Mouse (Mus musculus): Measurements from ENCODE around the gene Olfr95. TPM values are rescaled to one million over a fixed set of nuclear protein-coding genes. Genes with fewer than 3 reads are reported as not detected.
A peak's percentile ranks its signal among the peaks of the same experiment; 100 is the strongest.

Olfr95 gene
- polyA plus RNA-seq, 1 experiment from 2014 or later, result not detected

GRCm38 (mm10) chr17:37200894-37201293, 12.0 kb downstream of the Olfr95 start, which contains the start of gene Olfr94:
Gene Olfr94, minus strand, starts transcription at chr17:37200994.
- 82% methylated on average over 2 of the region's 2 CpGs for WGBS
- peaks cover 29% of the 10 kb centered on the region for H3K27me3 ChIP-seq (replicated peaks)
- no peaks in the 10 kb centered on the region for H3K36me3 ChIP-seq
- H3K9ac ChIP-seq, result no peak within 1 kb of the TSS
- H3K4me3 ChIP-seq (replicated peaks), result no peak within 1 kb of the TSS
- H3K9me3 ChIP-seq, result no peaks in the 10 kb centered on the region
- H3K27ac ChIP-seq, result no peak within 1 kb of the TSS
- H3K4me2 ChIP-seq, result no peak within 1 kb of the TSS
- no peak for ATAC-seq (ENCODE audit: insufficient read depth, low FRiP score, low read depth)
- H3K4me1 ChIP-seq, result peaks cover 9% of the 10 kb centered on the region; the same call in 1 of the 2 replicates

DNA sequence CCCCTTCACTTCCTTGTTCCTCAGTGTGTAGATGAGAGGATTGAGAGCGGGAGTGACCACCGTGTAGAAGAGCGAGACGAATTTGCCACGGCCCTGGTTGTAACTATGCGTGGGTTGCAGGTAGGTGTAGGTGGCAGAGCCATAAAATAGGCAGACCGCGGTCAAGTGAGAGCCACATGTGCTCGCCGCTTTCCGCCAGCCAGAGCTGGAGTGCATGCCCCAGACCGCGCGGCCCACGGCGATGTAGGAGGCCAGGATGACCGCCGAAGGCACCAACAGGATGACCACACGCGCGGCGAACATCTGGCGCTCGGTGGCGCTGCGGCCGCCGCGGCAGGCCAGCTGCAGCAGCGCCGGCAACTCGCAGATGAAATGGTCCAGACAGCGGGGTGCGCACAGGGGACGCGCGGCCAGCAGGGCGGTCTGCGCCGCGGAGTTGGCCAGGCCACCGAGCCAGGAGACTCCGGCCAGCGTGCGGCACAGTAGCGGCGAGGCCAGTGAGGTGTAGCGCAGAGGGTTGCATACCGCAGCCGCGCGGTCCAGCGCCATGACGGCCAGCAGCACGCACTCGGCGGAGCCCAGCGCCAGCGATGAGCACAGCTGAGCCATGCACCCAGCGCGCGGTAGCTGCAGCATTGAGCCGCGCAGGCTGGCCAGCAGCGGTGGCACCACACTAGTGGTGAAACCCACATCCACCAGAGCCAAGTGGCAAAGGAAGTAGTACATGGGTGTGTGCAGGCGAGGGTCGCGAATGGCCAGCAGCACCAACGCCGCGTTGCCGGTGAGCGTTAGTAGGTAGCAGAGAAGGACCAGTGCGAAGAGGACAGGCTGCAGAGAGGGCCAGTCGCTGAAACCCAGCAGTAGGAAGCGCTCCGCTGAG, 15.8 kb downstream of the Olfr95 start:
- Histone ChIP-seq H3K27ac (no peak overlapping the region), H3K36me3 (no peaks in the 10 kb centered on the region), H3K9ac (no peak overlapping the region), H3K4me3 (replicated peaks) (peak overlapping the region; percentile 51), H3K9me3 (no peaks in the 10 kb centered on the region), H3K4me2 (peak overlapping the region; percentile 98), H3K4me1 (peaks cover 9% of the 10 kb centered on the region; the same call in 1 of the 2 replicates), H3K27me3 (replicated peaks) (peaks cover 29% of the 10 kb centered on the region)
- WGBS, result under 1% methylated on average over 77 of the region's 77 CpGs
- peak; percentile 65; the same call in 1 of the 2 replicates for ATAC-seq (ENCODE audit: insufficient read depth, low FRiP score, low read depth)

GRCm38 (mm10) chr17:37194782-37195181, 18.1 kb downstream of the Olfr95 start:
- peaks cover 9% of the 10 kb centered on the region; the same call in 1 of the 2 replicates for H3K4me1 ChIP-seq
- H3K9me3 ChIP-seq, result no peaks in the 10 kb centered on the region
- WGBS, result 74% methylated on average over 5 of the region's 5 CpGs
- no peak overlapping the region for H3K9ac ChIP-seq
- H3K36me3 ChIP-seq, result no peaks in the 10 kb centered on the region
- H3K4me2 ChIP-seq, result no peak overlapping the region
- no peak overlapping the region for H3K27ac ChIP-seq
- ATAC-seq (ENCODE audit: insufficient read depth, low FRiP score, low read depth), result no peak
- peaks cover 29% of the 10 kb centered on the region for H3K27me3 ChIP-seq (replicated peaks)
- H3K4me3 ChIP-seq (replicated peaks), result no peak overlapping the region

GRCm38 (mm10) chr17:37193656-37194055, 19.3 kb downstream of the Olfr95 start, which contains the start of gene Ubd:
Gene Ubd, plus strand, starts transcription at chr17:37193892.
- H3K9me3 ChIP-seq, result no peaks in the 10 kb centered on the region
- no peak within 1 kb of the TSS for H3K27ac ChIP-seq
- peaks cover 27% of the 10 kb centered on the region for H3K27me3 ChIP-seq (replicated peaks)
- 83% methylated on average over 2 of the region's 2 CpGs for WGBS
- no peak within 1 kb of the TSS for H3K4me3 ChIP-seq (replicated peaks)
- no peak within 1 kb of the TSS for H3K9ac ChIP-seq
- no peak within 1 kb of the TSS for H3K4me2 ChIP-seq
- peaks cover 9% of the 10 kb centered on the region; the same call in 1 of the 2 replicates for H3K4me1 ChIP-seq
- no peak for ATAC-seq (ENCODE audit: insufficient read depth, low FRiP score, low read depth)
- no peaks in the 10 kb centered on the region for H3K36me3 ChIP-seq

GRCm38 (mm10) chr17:37193032-37193431, 19.9 kb downstream of the Olfr95 start:
- Histone ChIP-seq H3K4me3 (replicated peaks) (no peak overlapping the region), H3K4me2 (no peak overlapping the region), H3K36me3 (no peaks in the 10 kb centered on the region), H3K9me3 (no peaks in the 10 kb centered on the region), H3K4me1 (peaks cover 9% of the 10 kb centered on the region; the same call in 1 of the 2 replicates), H3K9ac (no peak overlapping the region), H3K27ac (no peak overlapping the region), H3K27me3 (replicated peaks) (peaks cover 21% of the 10 kb centered on the region)
- no peak for ATAC-seq (ENCODE audit: insufficient read depth, low FRiP score, low read depth)

- Histone ChIP-seq H3K27me3 (replicated peaks) (no peaks in the 10 kb centered on the region), H3K27ac (no peak overlapping the region), H3K4me2 (no peak overlapping the region), H3K36me3 (no peaks in the 10 kb centered on the region), H3K9me3 (no peaks in the 10 kb centered on the region), H3K4me1 (no peaks in the 10 kb centered on the region), H3K9ac (no peak overlapping the region), H3K4me3 (replicated peaks) (no peak overlapping the region)
- no peak for ATAC-seq (ENCODE audit: insufficient read depth, low FRiP score, low read depth)
- 39% methylated on average over 2 of the region's 2 CpGs for WGBS
Measured at GRCm38 (mm10) chr17:37190711-37191110, 22.2 kb downstream of the Olfr95 start.

GRCm38 (mm10) chr17:37185474-37185873, 27.4 kb downstream of the Olfr95 start:
- no peak for ATAC-seq (ENCODE audit: insufficient read depth, low FRiP score, low read depth)
- no peaks in the 10 kb centered on the region for H3K9me3 ChIP-seq

DNA sequence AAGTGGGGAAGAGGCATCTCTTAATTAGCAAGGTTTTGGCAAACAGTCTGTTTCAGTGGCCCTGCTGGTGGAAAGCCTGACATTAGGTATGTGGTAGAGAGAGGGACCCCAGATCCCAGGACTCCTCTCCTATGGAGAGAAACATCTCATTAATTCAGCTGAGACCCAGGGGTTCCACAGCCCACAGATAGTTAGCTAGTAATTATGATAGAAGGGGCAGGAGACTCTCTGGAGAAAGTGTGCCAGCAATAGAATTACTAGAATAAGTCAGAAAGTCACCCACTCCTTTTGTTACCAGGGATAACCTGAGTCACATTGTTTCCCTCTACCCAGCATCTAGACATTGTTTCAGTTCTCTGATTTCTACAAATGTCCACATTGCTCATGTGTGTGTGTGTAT, 51.5 kb downstream of the Olfr95 start, which contains the start of gene Olfr93:
Olfr93 (minus strand) TSS at position 101 of the 400 bp plus-strand sequence.
- Histone ChIP-seq H3K4me2 (no peak within 1 kb of the TSS), H3K4me3 (replicated peaks) (no peak within 1 kb of the TSS), H3K9ac (no peak within 1 kb of the TSS), H3K36me3 (no peaks in the 10 kb centered on the region), H3K27ac (no peak within 1 kb of the TSS), H3K27me3 (replicated peaks) (no peaks in the 10 kb centered on the region), H3K9me3 (no peaks in the 10 kb centered on the region), H3K4me1 (no peaks in the 10 kb centered on the region)
- ATAC-seq (ENCODE audit: insufficient read depth, low FRiP score, low read depth), result no peak

More at GRCm38 (mm10) chr17:37185474-37185873, 27.4 kb downstream of the Olfr95 start:
- Histone ChIP-seq H3K27me3 (replicated peaks) (no peaks in the 10 kb centered on the region), H3K36me3 (no peaks in the 10 kb centered on the region), H3K27ac (no peak overlapping the region), H3K4me3 (replicated peaks) (no peak overlapping the region), H3K4me2 (no peak overlapping the region), H3K4me1 (no peaks in the 10 kb centered on the region), H3K9ac (no peak overlapping the region)
- WGBS, result 33% methylated on average over 6 of the region's 6 CpGs

Other genes starting within 250 kb of the Olfr95 start
- gene 2410137M14Rik, start 231.9 kb downstream of the Olfr95 start, polyA plus RNA-seq (2015; fragmentation: Nextera tagmentation; extraction: Ambion mirVana), result not detected in 2 replicates
- 0.27 and 0.37 TPM in 2 replicates for gene H2-M5, start 223.6 kb downstream of the Olfr95 start, polyA plus RNA-seq (2015; fragmentation: Nextera tagmentation; extraction: Ambion mirVana)
- gene Zfp57, start 212.0 kb downstream of the Olfr95 start, polyA plus RNA-seq (2015; fragmentation: Nextera tagmentation; extraction: Ambion mirVana), result 60.0 and 63.7 TPM in 2 replicates
- gene Mog, start 189.7 kb downstream of the Olfr95 start, polyA plus RNA-seq (2015; fragmentation: Nextera tagmentation; extraction: Ambion mirVana), result 0.10 and 0.13 TPM in 2 replicates
- gene Gabbr1, start 167.2 kb downstream of the Olfr95 start, polyA plus RNA-seq (2015; fragmentation: Nextera tagmentation; extraction: Ambion mirVana), result 8.6 and 11.2 TPM in 2 replicates
- gene Olfr90, start 124.6 kb downstream of the Olfr95 start, polyA plus RNA-seq (2015; fragmentation: Nextera tagmentation; extraction: Ambion mirVana), result not detected in 2 replicates
- gene Olfr91, start 114.8 kb downstream of the Olfr95 start, polyA plus RNA-seq (2015; fragmentation: Nextera tagmentation; extraction: Ambion mirVana), result not detected in 2 replicates
- gene Olfr92, start 93.0 kb downstream of the Olfr95 start, polyA plus RNA-seq (2015; fragmentation: Nextera tagmentation; extraction: Ambion mirVana), result not detected in 2 replicates
- not detected in 2 replicates for gene Olfr93, start 51.6 kb downstream of the Olfr95 start, polyA plus RNA-seq (2015; fragmentation: Nextera tagmentation; extraction: Ambion mirVana)
- gene Ubd, start 19.2 kb downstream of the Olfr95 start, polyA plus RNA-seq (2015; fragmentation: Nextera tagmentation; extraction: Ambion mirVana), result not detected in 2 replicates
- gene Olfr94, start 12.1 kb downstream of the Olfr95 start, polyA plus RNA-seq (2015; fragmentation: Nextera tagmentation; extraction: Ambion mirVana), result not detected in 2 replicates
- not detected in 2 replicates for gene Olfr96, start 7.0 kb upstream of the Olfr95 start, polyA plus RNA-seq (2015; fragmentation: Nextera tagmentation; extraction: Ambion mirVana)
- gene Olfr97, start 24.2 kb upstream of the Olfr95 start, polyA plus RNA-seq (2015; fragmentation: Nextera tagmentation; extraction: Ambion mirVana), result not detected in 2 replicates
- gene Olfr98, start 50.6 kb upstream of the Olfr95 start, polyA plus RNA-seq (2015; fragmentation: Nextera tagmentation; extraction: Ambion mirVana), result not detected in 2 replicates
- gene H2-M3, start 57.1 kb upstream of the Olfr95 start, polyA plus RNA-seq (2015; fragmentation: Nextera tagmentation; extraction: Ambion mirVana), result 4.2 and 4.9 TPM in 2 replicates
- not detected in 2 replicates for gene Olfr99, start 70.3 kb upstream of the Olfr95 start, polyA plus RNA-seq (2015; fragmentation: Nextera tagmentation; extraction: Ambion mirVana)
- not detected in 2 replicates for gene Olfr101, start 91.2 kb upstream of the Olfr95 start, polyA plus RNA-seq (2015; fragmentation: Nextera tagmentation; extraction: Ambion mirVana)
- gene Olfr102, start 103.9 kb upstream of the Olfr95 start, polyA plus RNA-seq (2015; fragmentation: Nextera tagmentation; extraction: Ambion mirVana), result not detected in 2 replicates
- gene Olfr103, start 126.6 kb upstream of the Olfr95 start, polyA plus RNA-seq (2015; fragmentation: Nextera tagmentation; extraction: Ambion mirVana), result not detected in 2 replicates
- not detected in 2 replicates for gene Olfr104-ps, start 146.5 kb upstream of the Olfr95 start, polyA plus RNA-seq (2015; fragmentation: Nextera tagmentation; extraction: Ambion mirVana)
- gene Olfr105-ps, start 165.9 kb upstream of the Olfr95 start, polyA plus RNA-seq (2015; fragmentation: Nextera tagmentation; extraction: Ambion mirVana), result not detected in 2 replicates
- not detected in 2 replicates for gene Olfr106-ps, start 177.3 kb upstream of the Olfr95 start, polyA plus RNA-seq (2015; fragmentation: Nextera tagmentation; extraction: Ambion mirVana)
- gene Olfr107, start 186.1 kb upstream of the Olfr95 start, polyA plus RNA-seq (2015; fragmentation: Nextera tagmentation; extraction: Ambion mirVana), result not detected in 2 replicates
- gene Olfr108, start 232.4 kb upstream of the Olfr95 start, polyA plus RNA-seq (2015; fragmentation: Nextera tagmentation; extraction: Ambion mirVana), result not detected in 2 replicates
- gene Olfr109, start 245.8 kb upstream of the Olfr95 start, polyA plus RNA-seq (2015; fragmentation: Nextera tagmentation; extraction: Ambion mirVana), result not detected in 2 replicates